ENCODE assay signal across 7 mouse cellular contexts in genomic region chr5:32178720-32179119, GRCm38 (mm10). TPM values are rescaled to one million over a fixed set of nuclear protein-coding genes. Genes with fewer than 3 reads are reported as not detected.
"Had no signal": no experiment of that assay in that cellular context is flagged by ENCODE, and none has a peak within 500 bp of the region (broad histone marks: within the 10 kb centered on the region; RNA-seq: fewer than 3 reads in every experiment).

No protein-coding gene starts in this region.

RNA-seq across cellular contexts. Expression of gene Plb1, which starts 53.8 kb away (rescaled TPM):
- polyA plus RNA-seq: limb, embryonic 10.5 days; limb, embryonic 11.5 days; liver, embryonic 11.5 days; liver, embryonic 12.5 days; liver, embryonic 13.5 days; midbrain, embryonic 13.5 days; midbrain, embryonic 14.5 days had no signal
